Mouse (Mus musculus): ENCODE measurements around the gene Vmn2r29. TPM values are rescaled to one million over a fixed set of nuclear protein-coding genes. Genes with fewer than 3 reads are reported as not detected.
A peak's percentile ranks its signal among the peaks of the same experiment; 100 is the strongest.
"Not testable (repeated sequence)": the region's sequence is repeated elsewhere in the genome, so short reads cannot be mapped to it uniquely, and the experiment has no call there.

Vmn2r29 gene
- total RNA-seq (2021): 1 to 10 TPM; 1.2 to 2.3 TPM

- DNase-seq (ENCODE audit: extremely low spot score in 1 of 2, low spot score in 1 of 2): not testable (repeated sequence)
These were observed at the start of gene Vmn2r29 for GRCm38 (mm10) chr7:7247228-7247627. TSS of gene Vmn2r29 (minus strand) at chr7:7247328.

- DNase-seq (ENCODE audit: extremely low spot score in 1 of 2, low spot score in 1 of 2): peak in 1 of 2 experiments; percentile 56
These were observed 48.5 kb upstream of the Vmn2r29 start for GRCm38 (mm10) chr7:7295595-7295994.

DNA sequence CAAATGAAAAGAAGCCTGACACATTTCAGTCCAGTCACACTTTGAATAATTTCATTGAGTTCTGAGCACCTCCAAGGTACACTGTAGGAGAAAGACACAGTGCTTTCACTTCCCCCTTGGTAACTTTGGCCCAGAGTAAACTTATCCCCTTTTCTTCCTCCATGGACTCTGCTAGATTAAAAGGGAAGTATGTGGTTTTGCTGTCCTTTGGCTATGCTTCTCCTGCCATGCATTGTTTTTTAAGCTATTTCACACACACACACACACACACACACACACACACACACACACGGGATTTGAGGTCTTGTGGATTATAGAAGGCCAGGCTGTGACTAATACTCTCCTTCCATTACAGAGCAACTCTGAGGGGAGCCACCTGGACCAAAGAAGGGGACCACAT lies 34.3 kb upstream of the Vmn2r29 start:
- no peak for DNase-seq (ENCODE audit: extremely low spot score in 1 of 2, low spot score in 1 of 2)

DNA sequence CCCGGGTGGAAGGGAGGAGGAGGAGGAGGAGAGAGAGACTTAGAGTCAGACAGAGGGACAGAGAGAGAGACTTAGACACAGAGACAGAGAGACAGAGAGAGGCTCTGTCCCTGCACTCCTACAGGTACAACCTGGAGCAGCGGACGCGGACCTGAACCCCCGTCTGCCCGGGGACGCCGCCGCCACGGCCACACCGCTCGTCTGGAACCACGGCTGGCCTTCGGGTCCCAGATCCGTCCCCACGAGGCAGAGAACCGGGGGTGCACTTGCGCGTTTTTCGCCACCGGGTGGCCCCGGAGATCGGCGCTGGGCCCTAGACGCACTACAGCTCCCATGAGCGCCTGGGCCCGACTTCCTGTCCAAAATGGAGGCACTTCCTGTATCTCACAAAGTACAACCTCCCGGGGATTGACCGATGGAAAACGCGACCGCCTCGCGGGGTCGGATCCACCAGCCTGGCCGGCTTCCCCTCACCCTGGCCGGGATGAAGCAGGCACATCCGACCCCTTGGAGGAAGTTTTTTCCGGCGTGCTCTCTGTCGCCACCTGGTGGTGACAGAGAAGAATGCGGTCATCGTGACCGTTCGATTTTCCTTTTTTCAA lies 30.9 kb upstream of the Vmn2r29 start, which contains the start of gene Gm45844:
Gm45844 (minus strand) TSS at position 324 of the 602 bp plus-strand sequence.
- peak; percentile 79 to 98 for DNase-seq (ENCODE audit: extremely low spot score in 1 of 2, low spot score in 1 of 2)

GRCm38 (mm10) chr7:7277556-7277955 lies 30.4 kb upstream of the Vmn2r29 start:
- DNase-seq (ENCODE audit: extremely low spot score in 1 of 2, low spot score in 1 of 2): peak; percentile 25 to 29

- peak; percentile 12 for DNase-seq (ENCODE audit: extremely low spot score in 1 of 2, low spot score in 1 of 2)
These were observed 37.6 kb downstream of the Vmn2r29 start, which contains the start of gene Zfp772 for GRCm38 (mm10) chr7:7209313-7210151. TSS of gene Zfp772 (minus strand) at chr7:7209998.

DNA sequence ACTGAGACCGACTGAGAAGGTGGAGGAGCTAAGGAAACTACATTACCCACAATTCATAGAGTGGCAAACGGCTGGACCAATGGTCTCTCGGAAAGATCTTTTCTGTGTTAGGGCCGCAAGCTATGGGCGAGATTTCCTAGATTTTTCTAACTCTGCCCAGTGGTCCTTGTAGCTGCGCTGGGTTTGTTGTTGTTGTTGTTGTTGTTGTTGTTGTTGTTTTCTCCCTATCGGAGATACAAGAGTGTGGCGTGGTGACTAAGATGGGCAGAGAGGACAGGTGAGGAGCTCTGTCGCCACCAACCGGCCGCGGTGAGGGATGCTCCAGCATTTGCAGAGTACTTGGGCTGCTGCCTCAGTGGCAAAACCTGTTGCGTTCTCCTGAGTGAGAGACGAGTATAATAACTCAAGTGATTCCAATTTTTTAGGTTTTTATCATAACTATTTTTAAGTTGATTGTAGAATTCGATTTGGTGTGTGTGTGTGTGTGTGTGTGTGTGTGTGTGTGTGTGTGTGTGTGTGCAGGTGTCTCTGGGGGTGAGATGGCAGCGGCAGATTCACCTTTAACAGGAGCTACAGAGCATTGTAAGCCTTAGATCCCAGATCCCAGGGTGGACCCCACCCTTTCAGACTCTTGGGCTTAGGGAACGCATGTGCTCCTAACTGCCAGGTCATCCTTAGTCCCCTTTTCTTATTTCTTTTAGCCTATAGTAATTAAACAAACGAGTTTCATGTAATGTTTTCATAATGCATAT lies 58.8 kb downstream of the Vmn2r29 start:
- DNase-seq (ENCODE audit: extremely low spot score in 1 of 2, low spot score in 1 of 2): peak; percentile 73 to 77

DNA sequence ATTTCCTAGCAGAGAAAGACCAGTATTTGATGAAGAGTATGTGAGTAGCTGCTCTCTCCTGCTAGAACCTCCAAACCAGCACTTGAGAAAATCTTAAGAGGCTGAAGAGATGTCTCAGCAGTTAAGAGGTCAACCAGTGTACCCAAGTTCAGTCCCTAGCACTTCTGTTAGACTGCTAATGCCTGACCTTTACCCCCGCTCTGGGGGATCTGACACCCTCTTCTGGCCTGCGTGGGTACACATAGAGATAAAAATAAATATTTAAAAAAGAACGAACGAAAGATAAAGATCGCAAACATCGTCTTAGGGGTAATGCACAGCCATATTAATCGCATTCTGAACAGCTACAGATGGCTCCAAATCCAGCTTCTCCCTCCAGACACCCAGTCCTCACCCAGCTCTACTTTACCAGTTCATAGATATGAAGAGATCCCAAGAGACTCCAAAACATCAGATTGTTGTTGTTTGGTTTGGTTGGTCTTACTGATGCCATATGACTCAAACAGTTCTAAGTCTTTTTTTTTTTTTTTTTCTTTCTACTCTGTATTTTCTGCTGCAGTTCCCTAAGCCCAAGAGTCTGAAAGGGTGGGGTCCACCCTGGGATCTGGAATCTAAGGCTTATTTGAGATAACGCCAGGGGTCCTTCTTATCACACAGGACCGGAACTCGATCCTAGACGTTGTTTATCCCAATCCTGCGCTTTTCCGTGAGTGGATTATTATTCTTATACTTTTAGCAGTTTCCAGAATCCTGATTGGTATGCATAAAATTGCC lies 59.5 kb downstream of the Vmn2r29 start:
- DNase-seq (ENCODE audit: extremely low spot score in 1 of 2, low spot score in 1 of 2): no peak

GRCm38 (mm10) chr7:7185897-7186296 lies 61.2 kb downstream of the Vmn2r29 start:
- DNase-seq (ENCODE audit: extremely low spot score in 1 of 2, low spot score in 1 of 2): no peak

Other genes with a start within 250 kb of the Vmn2r29 start
- gene Zfp954, start 125.8 kb downstream of the Vmn2r29 start, total RNA-seq (2021): 10 to 100 TPM; 11.5 to 14.2 TPM
- gene Zfp773, start 110.6 kb downstream of the Vmn2r29 start, total RNA-seq (2021): 1 to 10 TPM; 1.9 to 2.3 TPM
- 1 to 10 TPM; 6.9 to 7.3 TPM for gene Zfp418, start 76.0 kb downstream of the Vmn2r29 start, total RNA-seq (2021)
- gene Zfp772, start 37.3 kb downstream of the Vmn2r29 start, total RNA-seq (2021): 1 to 10 TPM; 7.9 to 8.2 TPM
- gene Gm45844, start 31.0 kb upstream of the Vmn2r29 start, total RNA-seq (2021): 10 to 100 TPM; 10.9 to 13.5 TPM
- 100 to 1,000 TPM; 137 to 138 TPM for gene Clcn4, start 53.5 kb upstream of the Vmn2r29 start, total RNA-seq (2021)
- gene Vmn2r30, start 90.3 kb upstream of the Vmn2r29 start, total RNA-seq (2021): under 1 TPM; 0.09 to 0.17 TPM
- not detected for gene Gm45783, start 127.2 kb upstream of the Vmn2r29 start, total RNA-seq (2021)
- gene Vmn2r31, start 152.4 kb upstream of the Vmn2r29 start, total RNA-seq (2021): not detected
- not detected for gene Vmn2r32, start 232.7 kb upstream of the Vmn2r29 start, total RNA-seq (2021)

All from layer of hippocampus, postnatal 25 days (tissue).